Mouse (Mus musculus): ENCODE results near the gene Chmp2a.

Chmp2a gene

GRCm38 (mm10) chr7:13033451-13034147, 1.0 kb downstream of the Chmp2a start:
- no peak for DNase-seq

GRCm38 (mm10) chr7:13032541-13032940, 2.1 kb downstream of the Chmp2a start:
- no peak for DNase-seq

GRCm38 (mm10) chr7:13031983-13032382, 2.6 kb downstream of the Chmp2a start:
- DNase-seq: no peak

- peak; percentile 32 for DNase-seq
Observed at GRCm38 (mm10) chr7:13031069-13031468, 3.5 kb downstream of the Chmp2a start.

GRCm38 (mm10) chr7:13028986-13029385, 5.6 kb downstream of the Chmp2a start:
- no peak for DNase-seq

GRCm38 (mm10) chr7:13025511-13026112, 9.0 kb downstream of the Chmp2a start:
- DNase-seq: no peak

- DNase-seq: peak; percentile 64
Observed at GRCm38 (mm10) chr7:13024805-13025204, 9.8 kb downstream of the Chmp2a start.

- peak; percentile 93 for DNase-seq
Observed at GRCm38 (mm10) chr7:13023928-13024731, 10.5 kb downstream of the Chmp2a start.

GRCm38 (mm10) chr7:13022773-13023535, 11.7 kb downstream of the Chmp2a start:
- DNase-seq: peak; percentile 88

GRCm38 (mm10) chr7:13015217-13015616, 19.4 kb downstream of the Chmp2a start:
- DNase-seq: no peak

GRCm38 (mm10) chr7:13014275-13014839, 20.2 kb downstream of the Chmp2a start:
- no peak for DNase-seq

- no peak for DNase-seq
Observed at GRCm38 (mm10) chr7:13013671-13014070, 20.9 kb downstream of the Chmp2a start.

GRCm38 (mm10) chr7:13010005-13010908, 24.4 kb downstream of the Chmp2a start, which contains the start of gene Zbtb45:
TSS of gene Zbtb45 (minus strand) at chr7:13010034.
- no peak for DNase-seq

- DNase-seq: peak; percentile 96
Observed at GRCm38 (mm10) chr7:13009143-13010004, 25.2 kb downstream of the Chmp2a start.

- DNase-seq: no peak
Observed at GRCm38 (mm10) chr7:13007341-13008092, 27.1 kb downstream of the Chmp2a start.

GRCm38 (mm10) chr7:13006531-13006930, 28.1 kb downstream of the Chmp2a start:
- DNase-seq: no peak

- DNase-seq: no peak
Observed at GRCm38 (mm10) chr7:13006011-13006410, 28.6 kb downstream of the Chmp2a start.

- DNase-seq: no peak
Observed at GRCm38 (mm10) chr7:13003380-13003779, 31.2 kb downstream of the Chmp2a start.

- DNase-seq: no peak
Observed at GRCm38 (mm10) chr7:13001584-13001983, 33.0 kb downstream of the Chmp2a start.

GRCm38 (mm10) chr7:12998851-12999250, 35.8 kb downstream of the Chmp2a start, which contains the start of gene Trim28:
TSS of gene Trim28 (plus strand) at chr7:12999114.
- DNase-seq: no peak

Measured in lung, postnatal 36 days (tissue).